Mouse (Mus musculus) forebrain, postnatal 0 days (tissue): ENCODE data around the gene Ccr9. TPM values are rescaled to one million over a fixed set of nuclear protein-coding genes. Genes with fewer than 3 reads are reported as not detected.

Source experiments
- ATAC-seq: fragments of 200-750 bp; cut with Nextera tagmentation; 2 replicates; pipeline ENCODE4 v1.8.0; 2017; ENCODE audit warnings: mild to moderate bottlenecking, moderate library complexity
- DNase-seq: peaks from one replicate; pipeline ENCODE4 v3.0.0-alpha.2; 2015
- H3K27ac ChIP-seq: fragments of 300-500 bp; sonication (generic); 2 replicates; pipeline ENCODE4 v1.5.1; 2014; ENCODE audit warnings: low read depth, mild to moderate bottlenecking, antibody characterized with exemption, low read length, moderate library complexity, mixed read lengths
- H3K27me3 ChIP-seq: fragments of 300-500 bp; sonication (generic); 2 replicates; pipeline ENCODE4 v1.6.1; 2014; ENCODE audit warnings: mild to moderate bottlenecking, low read length, mixed read lengths; ENCODE audit not compliant: insufficient read depth
- H3K36me3 ChIP-seq: fragments of 300-500 bp; sonication (generic); 2 replicates; pipeline ENCODE4 v1.6.1; 2014; ENCODE audit warnings: mild to moderate bottlenecking, moderate library complexity; ENCODE audit not compliant: insufficient read depth
- H3K4me1 ChIP-seq: fragments of 300-500 bp; sonication (generic); 2 replicates; pipeline ENCODE4 v1.6.1; 2014; ENCODE audit warnings: antibody characterized with exemption; ENCODE audit not compliant: insufficient read depth
- H3K4me2 ChIP-seq: fragments of 300-500 bp; sonication (generic); 2 replicates; pipeline ENCODE4 v1.6.1; 2014; ENCODE audit warnings: low read depth, mild to moderate bottlenecking, moderate library complexity
- H3K4me3 ChIP-seq: fragments of 300-500 bp; sonication (generic); 2 replicates; pipeline ENCODE4 v1.5.1; 2014; ENCODE audit warnings: low read depth, low read length, mixed read lengths
- H3K9ac ChIP-seq: fragments of 300-500 bp; sonication (generic); 2 replicates; pipeline ENCODE4 v1.6.1; 2014; ENCODE audit warnings: mild to moderate bottlenecking
- H3K9me3 ChIP-seq: fragments of 300-500 bp; sonication (generic); 2 replicates; pipeline ENCODE4 v1.6.1; 2016; ENCODE audit warnings: low read length
- CTCF ChIP-seq: sonication (generic); IDR thresholded peaks from 2 replicates; pipeline ENCODE4 v1.5.1; 2016; ENCODE audit warnings: antibody characterized with exemption, control low read depth, low read depth
- WGBS: fragments of 180-500 bp; shearing (Covaris S2); extraction: QIAGEN DNeasy Blood & Tissue Kit; methylation state at CpG from one replicate; pipeline ENCODE4 v1.1.7; 2014; 5-methylcytosine and 5-hydroxymethylcytosine counted together
- polyA plus RNA-seq: library from polyadenylated mRNA; unstranded; fragments of >200 nt; fragmentation: Nextera tagmentation; extraction: Ambion mirVana; gene quantifications from 2 replicates; pipeline ENCODE4 v1.2.1, GENCODE M21; 2015
- total RNA-seq: library from RNA; depleted of rRNA; stranded (reverse); fragments of >200 nt; gene quantifications from 2 replicates; pipeline ENCODE4 v1.2.3, GENCODE M21; 2014

The Ccr9 gene
- total and polyA plus RNA-seq, 2 experiments from 2014 or later, result 0.34 to 0.52 TPM

- DNase-seq (no peak), ATAC-seq (no peak)
- Histone ChIP-seq H3K4me3 (no peak overlapping the region), H3K4me2 (no peak overlapping the region), H3K4me1 (0 out of 2 replicates have a peak, but pooled peaks cover 5% of the 10 kb centered on the region), H3K36me3 (peaks cover 10% of the 10 kb centered on the region), H3K9me3 (no peaks in the 10 kb centered on the region), H3K27me3 (no peaks in the 10 kb centered on the region), H3K9ac (no peak overlapping the region), H3K27ac (no peak overlapping the region)
- 86% methylated on average over 2 of the region's 2 CpGs for WGBS
- 0 out of 2 replicates have a peak, but pooled peaks have one; percentile 22 for TF ChIP-seq CTCF
These were observed 34.9 kb downstream of the Ccr9 start for GRCm38 (mm10) chr9:123713111-123713510.

- Histone ChIP-seq H3K4me2 (peak overlapping the region; percentile 49; the same call in 1 of the 2 replicates), H3K9ac (no peak overlapping the region), H3K4me3 (no peak overlapping the region), H3K9me3 (no peaks in the 10 kb centered on the region), H3K27ac (no peak overlapping the region), H3K4me1 (0 out of 2 replicates have a peak, but pooled peaks cover 5% of the 10 kb centered on the region), H3K27me3 (no peaks in the 10 kb centered on the region), H3K36me3 (no peaks in the 10 kb centered on the region; the same call in 1 of the 2 replicates)
- WGBS, result 81% methylated on average over 3 of the region's 3 CpGs
- TF ChIP-seq CTCF, result no peak
- no peak for ATAC-seq
- DNase-seq, result no peak
These were observed 38.1 kb downstream of the Ccr9 start for GRCm38 (mm10) chr9:123716301-123716700.

- Histone ChIP-seq H3K27me3 (no peaks in the 10 kb centered on the region), H3K4me1 (0 out of 2 replicates have a peak, but pooled peaks cover 5% of the 10 kb centered on the region), H3K4me3 (peak within 1 kb of the TSS; percentile 84), H3K27ac (no peak within 1 kb of the TSS), H3K4me2 (peak within 1 kb of the TSS; percentile 68), H3K9me3 (no peaks in the 10 kb centered on the region), H3K9ac (peak within 1 kb of the TSS; percentile 75), H3K36me3 (no peaks in the 10 kb centered on the region)
- under 1% methylated on average over 55 of the region's 55 CpGs for WGBS
- DNase-seq (peak; percentile 99), ATAC-seq (peak; percentile 99)
- TF ChIP-seq CTCF, result no peak
These were observed 39.2 kb downstream of the Ccr9 start, which contains the start of gene Lztfl1 for GRCm38 (mm10) chr9:123717186-123718008. Lztfl1 (minus strand) TSS chr9:123717697.

- Histone ChIP-seq H3K27ac (no peak overlapping the region), H3K27me3 (peaks cover 4% of the 10 kb centered on the region; the same call in 1 of the 2 replicates), H3K36me3 (no peaks in the 10 kb centered on the region), H3K4me1 (no peaks in the 10 kb centered on the region), H3K9ac (no peak overlapping the region), H3K9me3 (no peaks in the 10 kb centered on the region), H3K4me2 (no peak overlapping the region), H3K4me3 (no peak overlapping the region)
- ATAC-seq (no peak), DNase-seq (no peak)
- 71% methylated on average over 2 of the region's 2 CpGs for WGBS
- TF ChIP-seq CTCF, result no peak
These were observed 44.7 kb downstream of the Ccr9 start for GRCm38 (mm10) chr9:123722737-123723493.

- Histone ChIP-seq H3K4me3 (no peak overlapping the region), H3K27ac (no peak overlapping the region), H3K9ac (no peak overlapping the region), H3K27me3 (no peaks in the 10 kb centered on the region), H3K4me1 (no peaks in the 10 kb centered on the region), H3K9me3 (no peaks in the 10 kb centered on the region), H3K4me2 (no peak overlapping the region), H3K36me3 (no peaks in the 10 kb centered on the region)
- DNase-seq (no peak), ATAC-seq (no peak)
- WGBS, result 73% methylated on average over 3 of the region's 3 CpGs
- no peak for TF ChIP-seq CTCF
These were observed 53.0 kb downstream of the Ccr9 start for GRCm38 (mm10) chr9:123731271-123731670.

- Histone ChIP-seq H3K27me3 (no peaks in the 10 kb centered on the region), H3K4me3 (no peak overlapping the region), H3K9ac (no peak overlapping the region), H3K4me2 (no peak overlapping the region), H3K36me3 (no peaks in the 10 kb centered on the region), H3K27ac (no peak overlapping the region), H3K4me1 (no peaks in the 10 kb centered on the region), H3K9me3 (no peaks in the 10 kb centered on the region)
- ATAC-seq (no peak), DNase-seq (no peak)
- WGBS, result 72% methylated on average over 3 of the region's 3 CpGs
- TF ChIP-seq CTCF, result no peak
These were observed 55.9 kb downstream of the Ccr9 start for GRCm38 (mm10) chr9:123734133-123734532.
